Mouse (Mus musculus) yolk sac, embryonic 10.5 days (tissue): ENCODE results near the gene Serpina12.

Experiments
- DNase-seq: peaks from one replicate; pipeline ENCODE4 v3.0.0-alpha.2; 2017; ENCODE audit warnings: low spot score

Gene Serpina12

GRCm38 (mm10) chr12:104044343-104044742 is at the start of gene Serpina12:
Gene Serpina12, minus strand, starts transcription at chr12:104044443.
- DNase-seq, result no peak

- no peak for DNase-seq
Observed at GRCm38 (mm10) chr12:104091303-104091702, 47.1 kb upstream of the Serpina12 start.

- no peak for DNase-seq
Observed at GRCm38 (mm10) chr12:104090119-104090518, 45.9 kb upstream of the Serpina12 start.

- no peak for DNase-seq
Observed at GRCm38 (mm10) chr12:104072286-104072685, 28.0 kb upstream of the Serpina12 start.

- DNase-seq, result no peak
Observed at GRCm38 (mm10) chr12:104071708-104072107, 27.5 kb upstream of the Serpina12 start.

GRCm38 (mm10) chr12:104069620-104070019 is 25.4 kb upstream of the Serpina12 start:
- DNase-seq, result peak; percentile 57

GRCm38 (mm10) chr12:104067549-104067948 is 23.3 kb upstream of the Serpina12 start:
- DNase-seq, result no peak

GRCm38 (mm10) chr12:104066241-104066640 is 22.0 kb upstream of the Serpina12 start:
- peak; percentile 49 for DNase-seq

GRCm38 (mm10) chr12:104064996-104065395 is 20.8 kb upstream of the Serpina12 start:
- DNase-seq, result no peak

- no peak for DNase-seq
Observed at GRCm38 (mm10) chr12:104064532-104064931, 20.3 kb upstream of the Serpina12 start.

GRCm38 (mm10) chr12:104061862-104062261 is 17.6 kb upstream of the Serpina12 start:
- DNase-seq, result no peak

GRCm38 (mm10) chr12:104060126-104060525 is 15.9 kb upstream of the Serpina12 start:
- DNase-seq, result no peak

- DNase-seq, result no peak
Observed at GRCm38 (mm10) chr12:104057531-104057930, 13.3 kb upstream of the Serpina12 start.

- no peak for DNase-seq
Observed at GRCm38 (mm10) chr12:104057050-104057449, 12.8 kb upstream of the Serpina12 start.

- no peak for DNase-seq
Observed at GRCm38 (mm10) chr12:104055755-104056154, 11.5 kb upstream of the Serpina12 start.

GRCm38 (mm10) chr12:104053995-104054394 is 9.8 kb upstream of the Serpina12 start:
- DNase-seq, result no peak

- no peak for DNase-seq
Observed at GRCm38 (mm10) chr12:104045713-104046112, 1.5 kb upstream of the Serpina12 start.

- DNase-seq, result no peak
Observed at GRCm38 (mm10) chr12:104042753-104043152, 1.5 kb downstream of the Serpina12 start.

- no peak for DNase-seq
Observed at GRCm38 (mm10) chr12:104041401-104041800, 2.8 kb downstream of the Serpina12 start.

GRCm38 (mm10) chr12:104038181-104038580 is 6.1 kb downstream of the Serpina12 start:
- no peak for DNase-seq

GRCm38 (mm10) chr12:104033752-104034151 is 10.5 kb downstream of the Serpina12 start:
- DNase-seq, result no peak

GRCm38 (mm10) chr12:104029986-104030385 is 14.3 kb downstream of the Serpina12 start:
- DNase-seq, result peak; percentile 17

- DNase-seq, result no peak
Observed at GRCm38 (mm10) chr12:104015280-104015679, 29.0 kb downstream of the Serpina12 start.

- DNase-seq, result no peak
Observed at GRCm38 (mm10) chr12:104013620-104014019, 30.6 kb downstream of the Serpina12 start, which contains the start of gene Serpina9. Gene Serpina9, minus strand, starts transcription at chr12:104013755.

GRCm38 (mm10) chr12:104004689-104005088 is 39.6 kb downstream of the Serpina12 start:
- no peak for DNase-seq
